Mouse (Mus musculus): ENCODE results near the gene Cd5. TPM values are rescaled to one million over a fixed set of nuclear protein-coding genes. Genes with fewer than 3 reads are reported as not detected.

Cd5 gene
- 0.16 and 0.25 TPM in 2 replicates for polyA plus RNA-seq (2014; fragmentation: Nextera tagmentation; extraction: Ambion mirVana)

GRCm38 (mm10) chr19:10738811-10739210 lies at the start of gene Cd5:
Gene Cd5, minus strand, starts transcription at chr19:10739002.
- Histone ChIP-seq H3K4me3 (replicated peaks; ENCODE audit: low read depth, low read length) (no peak within 1 kb of the TSS), H3K36me3 (ENCODE audit: control insufficient read depth, insufficient read depth, low read length) (no peaks in the 10 kb centered on the region), H3K9ac (replicated peaks; ENCODE audit: low read length) (no peak within 1 kb of the TSS), H3K27me3 (ENCODE audit: control insufficient read depth, insufficient read depth, low read length) (no peaks in the 10 kb centered on the region), H3K4me2 (ENCODE audit: low read length) (no peak within 1 kb of the TSS), H3K9me3 (ENCODE audit: control insufficient read depth, low read length) (no peaks in the 10 kb centered on the region), H3K4me1 (ENCODE audit: control insufficient read depth, insufficient read depth, low read length) (no peaks in the 10 kb centered on the region), H3K27ac (replicated peaks; ENCODE audit: low read depth, low read length) (no peak within 1 kb of the TSS)
- ATAC-seq (ENCODE audit: low FRiP score, low TSS enrichment), result no peak
- WGBS, result 84% methylated on average over 4 of the region's 4 CpGs
- no peak for DNase-seq

- no peak overlapping the region for H3K4me3 ChIP-seq (replicated peaks; ENCODE audit: low read depth, low read length)
- H3K4me2 ChIP-seq (ENCODE audit: low read length), result no peak overlapping the region
- H3K36me3 ChIP-seq (ENCODE audit: control insufficient read depth, insufficient read depth, low read length), result no peaks in the 10 kb centered on the region
Measured at GRCm38 (mm10) chr19:10788242-10788641, 49.4 kb upstream of the Cd5 start.

GRCm38 (mm10) chr19:10787406-10787805 lies 48.6 kb upstream of the Cd5 start:
- no peak for ATAC-seq (ENCODE audit: low FRiP score, low TSS enrichment)
- Histone ChIP-seq H3K27ac (replicated peaks; ENCODE audit: low read depth, low read length) (no peak overlapping the region), H3K9ac (replicated peaks; ENCODE audit: low read length) (no peak overlapping the region), H3K9me3 (ENCODE audit: control insufficient read depth, low read length) (no peaks in the 10 kb centered on the region), H3K36me3 (ENCODE audit: control insufficient read depth, insufficient read depth, low read length) (no peaks in the 10 kb centered on the region), H3K4me3 (replicated peaks; ENCODE audit: low read depth, low read length) (no peak overlapping the region), H3K4me1 (ENCODE audit: control insufficient read depth, insufficient read depth, low read length) (no peaks in the 10 kb centered on the region), H3K27me3 (ENCODE audit: control insufficient read depth, insufficient read depth, low read length) (no peaks in the 10 kb centered on the region), H3K4me2 (ENCODE audit: low read length) (no peak overlapping the region)
- no peak for DNase-seq
- WGBS, result 87% methylated on average over 4 of the region's 4 CpGs

More at GRCm38 (mm10) chr19:10788242-10788641, 49.4 kb upstream of the Cd5 start:
- Histone ChIP-seq H3K9me3 (ENCODE audit: control insufficient read depth, low read length) (no peaks in the 10 kb centered on the region), H3K4me1 (ENCODE audit: control insufficient read depth, insufficient read depth, low read length) (no peaks in the 10 kb centered on the region), H3K27me3 (ENCODE audit: control insufficient read depth, insufficient read depth, low read length) (no peaks in the 10 kb centered on the region), H3K27ac (replicated peaks; ENCODE audit: low read depth, low read length) (no peak overlapping the region), H3K9ac (replicated peaks; ENCODE audit: low read length) (no peak overlapping the region)
- ATAC-seq (ENCODE audit: low FRiP score, low TSS enrichment), result no peak
- no peak for DNase-seq
- WGBS, result 76% methylated on average over 9 of the region's 9 CpGs

GRCm38 (mm10) chr19:10786753-10787152 lies 48.0 kb upstream of the Cd5 start:
- Histone ChIP-seq H3K9ac (replicated peaks; ENCODE audit: low read length) (no peak overlapping the region), H3K4me1 (ENCODE audit: control insufficient read depth, insufficient read depth, low read length) (no peaks in the 10 kb centered on the region), H3K27ac (replicated peaks; ENCODE audit: low read depth, low read length) (no peak overlapping the region), H3K36me3 (ENCODE audit: control insufficient read depth, insufficient read depth, low read length) (no peaks in the 10 kb centered on the region), H3K4me2 (ENCODE audit: low read length) (no peak overlapping the region), H3K4me3 (replicated peaks; ENCODE audit: low read depth, low read length) (no peak overlapping the region), H3K27me3 (ENCODE audit: control insufficient read depth, insufficient read depth, low read length) (no peaks in the 10 kb centered on the region), H3K9me3 (ENCODE audit: control insufficient read depth, low read length) (no peaks in the 10 kb centered on the region)
- DNase-seq (no peak), ATAC-seq (ENCODE audit: low FRiP score, low TSS enrichment) (no peak)
- WGBS, result 89% methylated on average over 6 of the region's 6 CpGs

- no peaks in the 10 kb centered on the region for H3K27me3 ChIP-seq (ENCODE audit: control insufficient read depth, insufficient read depth, low read length)
- H3K4me1 ChIP-seq (ENCODE audit: control insufficient read depth, insufficient read depth, low read length), result no peaks in the 10 kb centered on the region
- WGBS, result 75% methylated on average over 10 of the region's 10 CpGs
- DNase-seq (no peak), ATAC-seq (ENCODE audit: low FRiP score, low TSS enrichment) (no peak)
- H3K4me2 ChIP-seq (ENCODE audit: low read length), result no peak overlapping the region
- H3K27ac ChIP-seq (replicated peaks; ENCODE audit: low read depth, low read length), result no peak overlapping the region
- no peaks in the 10 kb centered on the region for H3K36me3 ChIP-seq (ENCODE audit: control insufficient read depth, insufficient read depth, low read length)
- no peaks in the 10 kb centered on the region for H3K9me3 ChIP-seq (ENCODE audit: control insufficient read depth, low read length)
- no peak overlapping the region for H3K9ac ChIP-seq (replicated peaks; ENCODE audit: low read length)
- no peak overlapping the region for H3K4me3 ChIP-seq (replicated peaks; ENCODE audit: low read depth, low read length)
Measured at GRCm38 (mm10) chr19:10784796-10785459, 46.1 kb upstream of the Cd5 start.

- Histone ChIP-seq H3K36me3 (ENCODE audit: control insufficient read depth, insufficient read depth, low read length) (no peaks in the 10 kb centered on the region), H3K27ac (replicated peaks; ENCODE audit: low read depth, low read length) (no peak overlapping the region), H3K9me3 (ENCODE audit: control insufficient read depth, low read length) (no peaks in the 10 kb centered on the region), H3K9ac (replicated peaks; ENCODE audit: low read length) (no peak overlapping the region), H3K27me3 (ENCODE audit: control insufficient read depth, insufficient read depth, low read length) (no peaks in the 10 kb centered on the region), H3K4me3 (replicated peaks; ENCODE audit: low read depth, low read length) (no peak overlapping the region), H3K4me1 (ENCODE audit: control insufficient read depth, insufficient read depth, low read length) (no peaks in the 10 kb centered on the region), H3K4me2 (ENCODE audit: low read length) (no peak overlapping the region)
- whole genome bisulfite sequencing, result 32% methylated on average over 3 of the region's 3 CpGs
- ATAC-seq (ENCODE audit: low FRiP score, low TSS enrichment), result no peak
- DNase-seq, result no peak
Measured at GRCm38 (mm10) chr19:10784061-10784460, 45.3 kb upstream of the Cd5 start.

- 77% methylated on average over 4 of the region's 4 CpGs for WGBS
- Histone ChIP-seq H3K27ac (replicated peaks; ENCODE audit: low read depth, low read length) (no peak overlapping the region), H3K9me3 (ENCODE audit: control insufficient read depth, low read length) (no peaks in the 10 kb centered on the region), H3K27me3 (ENCODE audit: control insufficient read depth, insufficient read depth, low read length) (no peaks in the 10 kb centered on the region), H3K9ac (replicated peaks; ENCODE audit: low read length) (no peak overlapping the region), H3K36me3 (ENCODE audit: control insufficient read depth, insufficient read depth, low read length) (no peaks in the 10 kb centered on the region), H3K4me3 (replicated peaks; ENCODE audit: low read depth, low read length) (no peak overlapping the region), H3K4me1 (ENCODE audit: control insufficient read depth, insufficient read depth, low read length) (no peaks in the 10 kb centered on the region), H3K4me2 (ENCODE audit: low read length) (no peak overlapping the region)
- DNase-seq (no peak), ATAC-seq (ENCODE audit: low FRiP score, low TSS enrichment) (no peak)
Measured at GRCm38 (mm10) chr19:10783168-10783567, 44.4 kb upstream of the Cd5 start.

- ATAC-seq (ENCODE audit: low FRiP score, low TSS enrichment) (no peak), DNase-seq (no peak)
- H3K4me2 ChIP-seq (ENCODE audit: low read length), result no peak overlapping the region
- H3K9me3 ChIP-seq (ENCODE audit: control insufficient read depth, low read length), result no peaks in the 10 kb centered on the region
- H3K27me3 ChIP-seq (ENCODE audit: control insufficient read depth, insufficient read depth, low read length), result no peaks in the 10 kb centered on the region
- H3K27ac ChIP-seq (replicated peaks; ENCODE audit: low read depth, low read length), result no peak overlapping the region
- no peaks in the 10 kb centered on the region for H3K4me1 ChIP-seq (ENCODE audit: control insufficient read depth, insufficient read depth, low read length)
- H3K4me3 ChIP-seq (replicated peaks; ENCODE audit: low read depth, low read length), result no peak overlapping the region
- H3K9ac ChIP-seq (replicated peaks; ENCODE audit: low read length), result no peak overlapping the region
- 83% methylated on average over 4 of the region's 4 CpGs for WGBS
- no peaks in the 10 kb centered on the region for H3K36me3 ChIP-seq (ENCODE audit: control insufficient read depth, insufficient read depth, low read length)
Measured at GRCm38 (mm10) chr19:10781641-10782040, 42.8 kb upstream of the Cd5 start.

- H3K36me3 ChIP-seq (ENCODE audit: control insufficient read depth, insufficient read depth, low read length), result no peaks in the 10 kb centered on the region
- no peaks in the 10 kb centered on the region for H3K9me3 ChIP-seq (ENCODE audit: control insufficient read depth, low read length)
- 92% methylated on average over 4 of the region's 4 CpGs for WGBS
- no peak for DNase-seq
- H3K4me2 ChIP-seq (ENCODE audit: low read length), result no peak overlapping the region
- ATAC-seq (ENCODE audit: low FRiP score, low TSS enrichment), result no peak
- no peak overlapping the region for H3K4me3 ChIP-seq (replicated peaks; ENCODE audit: low read depth, low read length)
- H3K27me3 ChIP-seq (ENCODE audit: control insufficient read depth, insufficient read depth, low read length), result no peaks in the 10 kb centered on the region
- H3K4me1 ChIP-seq (ENCODE audit: control insufficient read depth, insufficient read depth, low read length), result no peaks in the 10 kb centered on the region
- no peak overlapping the region for H3K9ac ChIP-seq (replicated peaks; ENCODE audit: low read length)
- H3K27ac ChIP-seq (replicated peaks; ENCODE audit: low read depth, low read length), result no peak overlapping the region
Measured at GRCm38 (mm10) chr19:10776906-10777305, 38.1 kb upstream of the Cd5 start.

All from midbrain, embryonic 14.5 days (tissue).